Mouse (Mus musculus) embryonic facial prominence, embryonic 14.5 days (tissue): ENCODE measurements at regions not wholly inside any gene's neighbourhood (a gene's known extent, or its start where the extent isn't known, plus 50 kb on each side); places are given as distances from the start of the nearest gene placed in this dataset.

ENCODE experiments used
- ATAC-seq: fragments of 200-750 bp; cut with Nextera tagmentation; 2 replicates; pipeline ENCODE4 v1.8.0; 2017; ENCODE audit warnings: low read depth, moderate number of reproducible peaks, moderate TSS enrichment
- DNase-seq: peaks from one replicate; pipeline ENCODE4 v3.0.0-alpha.2; 2015; ENCODE audit warnings: low spot score
- H3K27ac ChIP-seq: fragments of 300-500 bp; sonication (generic); replicated peaks from 2 replicates; pipeline ENCODE4 v1.5.1; 2014; ENCODE audit warnings: low read depth, mild to moderate bottlenecking, low read length, moderate library complexity
- H3K27me3 ChIP-seq: fragments of 300-500 bp; sonication (generic); replicated peaks from 2 replicates; pipeline ENCODE4 v1.6.1; 2014; ENCODE audit warnings: low read length; ENCODE audit not compliant: control insufficient read depth, insufficient read depth
- H3K36me3 ChIP-seq: fragments of 300-500 bp; sonication (generic); 2 replicates; pipeline ENCODE4 v1.6.1; 2014; ENCODE audit warnings: low read length, mixed read lengths; ENCODE audit not compliant: control insufficient read depth, insufficient read depth
- H3K4me1 ChIP-seq: fragments of 300-500 bp; sonication (generic); 2 replicates; pipeline ENCODE4 v1.6.1; 2014; ENCODE audit warnings: antibody characterized with exemption, low read length; ENCODE audit not compliant: control insufficient read depth, insufficient read depth
- H3K4me2 ChIP-seq: fragments of 300-500 bp; sonication (generic); 2 replicates; pipeline ENCODE4 v1.6.1; 2014; ENCODE audit warnings: low read depth, mild to moderate bottlenecking, low read length, moderate library complexity, mixed read lengths
- H3K4me3 ChIP-seq: fragments of 300-500 bp; sonication (generic); 2 replicates; pipeline ENCODE4 v1.5.1; 2014; ENCODE audit warnings: low read depth, mild to moderate bottlenecking, low read length
- H3K9ac ChIP-seq: fragments of 300-500 bp; sonication (generic); 2 replicates; pipeline ENCODE4 v1.6.1; 2014; ENCODE audit warnings: low read depth, mild to moderate bottlenecking, low read length, moderate library complexity, mixed read lengths
- H3K9me3 ChIP-seq: fragments of 300-500 bp; sonication (generic); 2 replicates; pipeline ENCODE4 v1.6.1; 2016; ENCODE audit warnings: low read length; ENCODE audit not compliant: control insufficient read depth
- WGBS: fragments of 180-500 bp; shearing (Covaris S2); extraction: QIAGEN DNeasy Blood & Tissue Kit; methylation state at CpG from one replicate; pipeline ENCODE4 v1.1.7; 2014; 5-methylcytosine and 5-hydroxymethylcytosine counted together

DNA sequence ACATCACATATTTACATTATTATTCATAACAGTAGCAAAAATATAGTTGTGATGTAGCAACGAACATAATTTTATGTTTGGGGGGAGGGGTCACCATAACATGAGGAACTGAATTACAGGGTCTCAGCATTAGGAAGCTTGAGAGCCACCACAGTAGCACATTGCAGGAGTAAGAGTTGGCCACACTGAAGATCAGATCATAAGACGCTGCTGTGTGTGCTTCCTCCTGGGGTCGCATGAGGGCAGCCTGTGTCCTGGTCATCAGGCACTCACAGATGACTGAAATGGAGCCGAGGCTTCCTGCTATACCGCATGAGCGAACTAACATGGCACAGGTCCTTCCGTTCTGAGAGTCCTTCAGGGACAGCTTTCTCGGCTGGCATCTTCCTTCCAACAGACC, 447.3 kb downstream of the Adam3 start:
- Histone ChIP-seq H3K27me3 (no peaks in the 10 kb centered on the region), H3K9me3 (no peaks in the 10 kb centered on the region), H3K27ac (no peak overlapping the region), H3K9ac (no peak overlapping the region), H3K4me3 (no peak overlapping the region), H3K4me1 (no peaks in the 10 kb centered on the region), H3K36me3 (no peaks in the 10 kb centered on the region), H3K4me2 (no peak overlapping the region)
- 73% methylated on average over 8 of the region's 8 CpGs for WGBS
- ATAC-seq (no peak), DNase-seq (no peak)

DNA sequence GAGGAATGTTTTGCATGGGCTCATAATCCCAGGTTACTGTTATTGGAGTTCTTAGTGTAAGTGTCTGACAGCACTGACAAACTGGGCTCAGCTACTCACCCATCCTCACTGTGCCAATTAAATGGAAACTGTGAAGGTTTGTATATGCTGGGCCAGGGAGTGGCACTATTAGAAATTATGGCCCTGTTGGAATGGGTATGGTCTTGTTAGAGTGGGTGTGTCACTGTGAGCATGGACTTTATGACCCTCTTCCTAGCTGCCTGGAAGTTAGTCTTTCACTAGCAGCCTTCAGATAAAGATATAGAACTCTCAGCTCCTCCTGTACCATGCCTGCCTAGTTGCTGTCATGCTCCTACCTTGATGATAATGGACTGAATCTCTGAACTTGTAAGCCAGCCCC, 464.3 kb downstream of the Adam3 start:
- Histone ChIP-seq H3K27ac (no peak overlapping the region), H3K36me3 (no peaks in the 10 kb centered on the region), H3K4me3 (no peak overlapping the region), H3K27me3 (no peaks in the 10 kb centered on the region), H3K9ac (no peak overlapping the region), H3K9me3 (no peaks in the 10 kb centered on the region), H3K4me1 (no peaks in the 10 kb centered on the region), H3K4me2 (no peak overlapping the region)
- DNase-seq (no peak), ATAC-seq (no peak)

GRCm38 (mm10) chr8:24258622-24259021, 467.0 kb downstream of the Adam3 start:
- Histone ChIP-seq H3K9ac (no peak overlapping the region), H3K4me1 (no peaks in the 10 kb centered on the region), H3K9me3 (no peaks in the 10 kb centered on the region), H3K27ac (no peak overlapping the region), H3K36me3 (no peaks in the 10 kb centered on the region), H3K4me2 (no peak overlapping the region), H3K4me3 (no peak overlapping the region), H3K27me3 (no peaks in the 10 kb centered on the region)
- 78% methylated on average over 3 of the region's 3 CpGs for WGBS
- no peak for DNase-seq
- no peak for ATAC-seq

GRCm38 (mm10) chr8:24242211-24242610, 483.4 kb downstream of the Adam3 start:
- Histone ChIP-seq H3K4me1 (no peaks in the 10 kb centered on the region), H3K27ac (no peak overlapping the region), H3K9me3 (peaks cover 5% of the 10 kb centered on the region; the same call in 1 of the 2 replicates), H3K27me3 (no peaks in the 10 kb centered on the region), H3K4me3 (no peak overlapping the region), H3K4me2 (no peak overlapping the region), H3K9ac (no peak overlapping the region), H3K36me3 (no peaks in the 10 kb centered on the region)
- DNase-seq (no peak), ATAC-seq (no peak)
- 82% methylated on average over 6 of the region's 6 CpGs for WGBS

DNA sequence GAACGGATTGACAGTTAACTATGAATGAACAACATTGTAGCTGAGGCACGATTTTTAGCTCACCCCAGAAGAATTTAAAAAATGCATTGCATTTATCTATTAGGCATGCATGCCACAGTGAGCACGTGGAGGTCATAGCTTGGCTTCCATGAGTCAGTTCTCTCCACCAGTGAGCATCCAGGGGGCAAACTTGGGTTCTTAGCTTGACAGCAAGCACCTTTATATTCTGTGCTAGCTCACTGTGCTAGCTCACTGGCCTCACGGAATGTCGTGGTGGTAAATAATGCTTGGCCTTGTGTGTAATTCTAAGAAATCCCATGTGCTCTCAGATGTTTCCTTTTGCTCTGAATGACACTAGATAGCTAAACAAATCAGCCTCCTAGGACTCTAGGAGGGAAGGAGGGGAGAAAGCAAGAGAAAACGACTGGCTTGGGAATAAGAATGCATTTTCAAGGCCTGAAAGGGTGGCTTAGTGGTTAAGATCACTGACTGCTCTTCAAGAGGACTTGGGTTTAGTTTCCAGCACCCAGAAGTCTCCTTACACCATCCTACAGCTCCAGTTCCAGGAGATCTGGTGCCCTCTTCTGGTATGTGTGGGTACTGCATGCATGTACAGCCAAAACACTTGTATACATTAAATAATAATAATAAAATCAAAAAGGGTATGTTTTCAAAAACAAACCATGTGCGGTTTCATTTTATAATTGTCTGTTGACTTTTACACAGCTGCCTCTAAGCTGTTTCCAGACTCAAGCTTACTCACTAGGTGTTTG, 485.3 kb downstream of the Adam3 start:
- Histone ChIP-seq H3K4me1 (no peaks in the 10 kb centered on the region), H3K27me3 (no peaks in the 10 kb centered on the region), H3K36me3 (no peaks in the 10 kb centered on the region), H3K9ac (no peak overlapping the region), H3K4me3 (no peak overlapping the region), H3K27ac (no peak overlapping the region), H3K4me2 (no peak overlapping the region), H3K9me3 (peaks cover 5% of the 10 kb centered on the region; the same call in 1 of the 2 replicates)
- DNase-seq (no peak), ATAC-seq (no peak)
- 77% methylated on average over 7 of the region's 7 CpGs for WGBS

GRCm38 (mm10) chr8:24234981-24235380, 490.7 kb downstream of the Adam3 start:
- H3K4me1 ChIP-seq: no peaks in the 10 kb centered on the region
- ATAC-seq (peak; percentile 41; the same call in 1 of the 2 replicates), DNase-seq (peak; percentile 59)
- H3K36me3 ChIP-seq: no peaks in the 10 kb centered on the region
- no peak overlapping the region for H3K4me2 ChIP-seq
- no peak overlapping the region for H3K9ac ChIP-seq
- H3K27ac ChIP-seq: no peak overlapping the region
- 58% methylated on average over 7 of the region's 7 CpGs for WGBS
- no peak overlapping the region for H3K4me3 ChIP-seq
- H3K27me3 ChIP-seq: no peaks in the 10 kb centered on the region
- H3K9me3 ChIP-seq: no peaks in the 10 kb centered on the region

- 86% methylated on average over 1 of the region's 1 CpGs for WGBS
- Histone ChIP-seq H3K4me1 (0 out of 2 replicates have a peak, but pooled peaks cover 3% of the 10 kb centered on the region), H3K36me3 (no peaks in the 10 kb centered on the region), H3K9ac (no peak overlapping the region), H3K27me3 (no peaks in the 10 kb centered on the region), H3K4me2 (no peak overlapping the region), H3K4me3 (no peak overlapping the region), H3K27ac (no peak overlapping the region), H3K9me3 (no peaks in the 10 kb centered on the region)
- ATAC-seq (no peak), DNase-seq (no peak)
Observed at GRCm38 (mm10) chr8:24228148-24228547, 497.5 kb downstream of the Adam3 start.

DNA sequence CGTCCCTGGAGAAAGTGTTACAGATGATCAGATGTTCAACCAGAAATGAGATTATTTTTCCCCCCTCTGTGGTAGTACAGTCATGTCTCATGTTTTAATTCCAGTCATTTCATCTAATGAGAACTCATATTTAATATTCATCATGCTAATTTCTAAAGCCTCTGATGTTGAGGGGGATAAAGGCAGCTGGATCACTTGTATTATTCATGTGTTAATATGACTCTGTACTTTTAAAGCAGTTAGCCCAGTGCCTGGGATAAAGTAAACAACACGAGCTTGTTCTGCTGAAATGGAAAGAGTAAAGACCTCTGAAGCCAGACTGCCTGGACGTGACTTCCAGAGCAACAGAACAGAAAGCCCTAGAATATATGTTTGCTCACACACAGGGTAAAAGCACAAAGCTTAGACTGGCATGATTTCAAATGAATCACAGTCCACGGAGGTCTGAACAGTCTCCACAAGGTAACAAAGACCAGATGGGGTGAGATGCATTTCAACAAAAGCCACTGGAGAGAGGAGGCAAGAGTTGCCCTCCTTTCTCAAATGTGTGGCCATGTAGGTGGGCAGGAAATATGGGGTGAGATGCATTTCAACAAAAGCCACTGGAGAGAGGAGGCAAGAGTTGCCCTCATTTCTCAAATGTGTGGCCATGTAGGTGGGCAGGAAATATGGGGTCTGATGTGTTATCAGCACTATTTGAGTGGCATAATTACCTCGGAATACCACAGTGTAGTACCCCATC, 498.1 kb downstream of the Adam3 start:
- 48% methylated on average over 5 of the region's 5 CpGs for WGBS
- Histone ChIP-seq H3K36me3 (no peaks in the 10 kb centered on the region), H3K9me3 (no peaks in the 10 kb centered on the region), H3K4me1 (0 out of 2 replicates have a peak, but pooled peaks cover 3% of the 10 kb centered on the region), H3K27me3 (no peaks in the 10 kb centered on the region), H3K4me2 (no peak overlapping the region), H3K27ac (no peak overlapping the region), H3K9ac (no peak overlapping the region), H3K4me3 (no peak overlapping the region)
- DNase-seq (peak; percentile 24), ATAC-seq (no peak)
